Mouse (Mus musculus) small intestine, adult 2 months (tissue): ENCODE data around the gene Olfr56. TPM values are rescaled to one million over a fixed set of nuclear protein-coding genes. Genes with fewer than 3 reads are reported as not detected.
"Not testable (repeated sequence)": the region's sequence is repeated elsewhere in the genome, so short reads cannot be mapped to it uniquely, and the experiment has no call there.

Experiments
- H3K27ac ChIP-seq: fragments of 200-500 bp; 2 replicates; pipeline ENCODE4 v1.5.1; 2012; ENCODE audit warnings: low read depth, low read length, control low read depth, inconsistent platforms; ENCODE audit not compliant: insufficient read depth
- H3K27me3 ChIP-seq: fragments of 200-500 bp; 2 replicates; pipeline ENCODE4 v1.6.1; 2012; ENCODE audit warnings: mild to moderate bottlenecking, moderate library complexity, low read length, inconsistent platforms; ENCODE audit not compliant: control insufficient read depth, insufficient read depth
- H3K36me3 ChIP-seq: fragments of 200-500 bp; 2 replicates; pipeline ENCODE4 v1.6.1; 2012; ENCODE audit warnings: mild to moderate bottlenecking, low read length, control low read depth, inconsistent platforms; ENCODE audit not compliant: control insufficient read depth, insufficient read depth
- H3K4me1 ChIP-seq: fragments of 200-500 bp; 2 replicates; pipeline ENCODE4 v1.6.1; 2012; ENCODE audit warnings: low read length, inconsistent platforms, mixed read lengths; ENCODE audit not compliant: control insufficient read depth, insufficient read depth, insufficient read length
- H3K4me3 ChIP-seq: fragments of 200-500 bp; 2 replicates; pipeline ENCODE4 v1.5.1; 2012; ENCODE audit warnings: low read depth, mild to moderate bottlenecking, control low read depth, inconsistent platforms, low read length, moderate library complexity
- WGBS: fragments of 180-500 bp; shearing (Covaris S2); methylation state at CpG from one replicate; pipeline ENCODE4 v1.1.7; 2018; 5-methylcytosine and 5-hydroxymethylcytosine counted together
- polyA plus RNA-seq: library from polyadenylated mRNA; depleted of rRNA; stranded (reverse); fragments of >200 nt; gene quantifications from 2 replicates; pipeline ENCODE4 v1.2.3, GENCODE M21; 2012

The Olfr56 gene
- polyA plus RNA-seq, 1 experiment = 0.47 TPM

DNA sequence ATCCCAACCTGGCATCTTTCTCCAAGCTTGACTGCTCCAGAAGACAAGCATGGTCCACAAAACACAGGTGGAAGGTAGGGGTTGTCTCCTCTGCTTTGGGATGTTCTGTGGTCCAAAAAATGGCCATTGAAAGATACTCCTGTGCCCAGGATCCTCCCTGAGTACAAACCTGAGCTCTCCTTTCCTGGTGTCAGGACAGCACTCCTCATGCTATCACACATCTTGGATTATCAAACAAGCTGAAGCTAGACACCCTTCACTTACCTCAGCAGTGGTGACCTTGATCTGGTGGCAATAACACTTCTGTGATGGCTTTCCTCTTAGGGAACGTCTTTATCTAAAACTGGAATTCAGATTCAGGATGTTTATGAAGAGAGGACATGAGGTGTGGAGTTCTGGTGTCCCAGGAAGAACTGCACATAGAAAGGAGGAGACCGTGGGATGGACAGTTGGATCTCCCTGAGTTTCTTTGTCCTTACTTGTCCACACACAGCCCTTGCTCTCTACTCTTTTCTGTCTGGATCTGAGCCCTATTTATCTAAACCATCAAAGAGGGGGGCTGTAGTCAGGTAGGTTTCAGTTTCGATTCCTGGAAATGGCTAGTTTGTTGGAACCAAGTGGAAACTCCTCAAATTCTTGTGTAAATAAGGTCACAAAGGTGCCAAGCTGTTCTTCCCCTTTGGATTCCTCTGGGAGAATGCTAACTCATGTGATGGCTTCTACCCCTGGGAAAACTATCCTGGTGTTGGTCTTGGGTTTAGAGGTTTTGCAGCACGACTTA is 13.2 kb downstream of the Olfr56 start, which contains the start of gene Gm12185:
Gene Gm12185 (minus strand): TSS at position 487 of the 781 bp plus-strand sequence.
- H3K27me3 ChIP-seq, H3K36me3 ChIP-seq, H3K27ac ChIP-seq, H3K4me3 ChIP-seq, H3K4me1 ChIP-seq: not testable (repeated sequence)
- WGBS = 42% methylated on average over 4 of the region's 4 CpGs

DNA sequence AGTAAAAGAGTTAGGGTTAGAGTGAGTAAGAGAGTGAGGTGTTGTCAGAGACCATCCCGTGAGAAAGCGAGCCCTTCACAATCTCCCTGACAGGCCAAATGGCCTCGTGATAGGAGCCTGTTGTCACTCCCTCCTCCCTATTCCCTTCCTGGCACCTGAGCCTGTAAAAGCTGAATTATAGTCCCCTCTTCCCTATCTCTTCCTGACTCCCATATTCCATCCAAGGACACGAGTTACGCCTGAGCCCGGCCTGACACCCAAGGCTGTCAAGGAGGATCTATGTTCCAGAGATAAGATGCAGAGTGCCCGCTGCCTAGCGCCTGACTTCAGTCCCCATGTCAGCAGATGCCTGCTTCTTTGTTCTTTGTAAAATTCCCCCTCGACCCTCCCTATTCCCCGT is 14.6 kb downstream of the Olfr56 start:
- H3K27ac ChIP-seq, H3K27me3 ChIP-seq, H3K4me3 ChIP-seq, H3K36me3 ChIP-seq, H3K4me1 ChIP-seq: not testable (repeated sequence)
- 75% methylated on average over 10 of the region's 10 CpGs for WGBS

DNA sequence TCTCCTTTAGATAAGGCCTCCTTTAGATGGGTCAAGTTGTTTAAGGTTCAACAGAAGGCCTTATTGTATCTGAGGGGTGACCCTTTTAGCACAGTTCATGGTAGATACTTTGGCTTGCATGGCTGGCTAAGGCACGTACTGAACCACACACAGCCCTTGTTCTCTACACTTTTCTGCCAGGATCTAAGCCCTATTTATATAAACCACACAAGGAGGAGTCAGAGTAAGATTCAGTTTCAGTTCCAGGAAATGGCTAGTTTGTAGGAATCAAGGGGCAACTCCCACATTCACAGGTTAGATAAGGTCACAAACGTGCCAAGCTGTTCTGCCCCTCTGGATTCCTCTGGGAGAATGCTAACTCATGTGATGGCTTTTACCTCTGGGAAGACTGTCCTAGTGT is 15.3 kb downstream of the Olfr56 start, which contains the start of gene Tgtp1:
Gene Tgtp1 (minus strand): TSS at position 155 of the 400 bp plus-strand sequence.
- not testable (repeated sequence) for H3K27me3 ChIP-seq, H3K36me3 ChIP-seq, H3K4me3 ChIP-seq, H3K4me1 ChIP-seq
- WGBS = 8% methylated on average over 2 of the region's 2 CpGs
- H3K27ac ChIP-seq = peak within 1 kb of the TSS; percentile 20

DNA sequence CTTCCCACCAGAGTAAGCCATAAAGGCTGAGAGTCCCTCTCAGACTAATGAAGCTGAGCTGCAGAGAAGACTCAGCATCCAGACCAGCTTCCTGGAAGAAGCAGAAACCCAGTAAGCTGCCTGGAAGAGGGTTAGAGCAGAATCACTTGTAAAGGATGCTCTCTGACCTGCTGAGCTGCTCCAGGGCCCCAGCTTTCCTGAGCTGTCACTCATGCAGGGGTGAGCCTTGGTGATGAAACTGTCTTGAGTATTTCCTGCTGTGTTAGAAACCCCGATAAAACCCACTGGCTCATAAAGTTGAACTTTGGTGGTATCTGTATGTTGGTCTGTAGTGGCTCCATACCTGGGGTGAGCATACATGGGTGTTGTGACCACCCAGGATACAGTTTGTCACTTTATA is 21.7 kb downstream of the Olfr56 start:
- not testable (repeated sequence) for H3K27ac ChIP-seq, H3K4me3 ChIP-seq, H3K4me1 ChIP-seq, H3K36me3 ChIP-seq, H3K27me3 ChIP-seq
- WGBS = 57% methylated on average over 1 of the region's 1 CpGs

DNA sequence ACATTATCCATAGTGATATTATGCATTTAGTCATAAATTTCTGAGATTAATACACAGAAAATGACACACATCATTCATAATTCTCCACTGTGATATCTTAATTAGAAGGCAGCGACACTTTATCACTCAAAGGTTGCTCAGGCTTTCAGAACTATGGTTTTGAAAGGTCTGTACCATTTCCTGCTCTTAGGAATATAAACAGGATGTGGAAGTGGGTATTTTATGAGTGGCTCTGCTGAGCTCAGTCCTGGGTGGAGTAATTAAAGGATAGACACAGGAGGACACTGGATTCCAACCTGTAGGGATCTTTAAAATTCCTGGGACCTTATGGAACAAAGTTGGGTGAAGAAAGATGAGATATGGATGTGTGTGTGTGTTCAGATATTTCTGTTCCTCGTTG is 27.6 kb downstream of the Olfr56 start:
- not testable (repeated sequence) for H3K4me3 ChIP-seq, H3K36me3 ChIP-seq, H3K27me3 ChIP-seq, H3K4me1 ChIP-seq, H3K27ac ChIP-seq
- 38% methylated on average over 2 of the region's 2 CpGs for WGBS

DNA sequence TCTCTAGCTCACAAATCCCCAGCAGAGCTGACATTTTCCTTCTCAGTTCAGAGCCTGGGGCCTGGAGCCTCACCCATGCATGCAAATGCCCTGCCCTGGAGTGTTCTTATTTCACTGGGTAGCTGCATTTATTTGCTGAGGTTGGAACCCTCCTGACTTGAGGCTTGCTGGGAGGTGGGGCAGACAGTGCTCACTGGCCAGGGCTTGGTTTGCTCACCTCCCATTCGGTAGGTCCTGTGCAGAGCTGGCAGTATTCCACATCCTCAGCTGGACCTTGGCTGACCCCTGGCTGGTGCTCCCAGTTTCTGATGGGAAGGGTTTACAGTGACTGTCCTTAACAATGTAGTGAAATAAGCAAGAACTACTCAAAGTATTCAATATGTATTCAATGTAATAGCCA is 28.1 kb downstream of the Olfr56 start:
- not testable (repeated sequence) for H3K4me3 ChIP-seq, H3K4me1 ChIP-seq, H3K27me3 ChIP-seq, H3K27ac ChIP-seq, H3K36me3 ChIP-seq
- WGBS = 8% methylated on average over 1 of the region's 1 CpGs

DNA sequence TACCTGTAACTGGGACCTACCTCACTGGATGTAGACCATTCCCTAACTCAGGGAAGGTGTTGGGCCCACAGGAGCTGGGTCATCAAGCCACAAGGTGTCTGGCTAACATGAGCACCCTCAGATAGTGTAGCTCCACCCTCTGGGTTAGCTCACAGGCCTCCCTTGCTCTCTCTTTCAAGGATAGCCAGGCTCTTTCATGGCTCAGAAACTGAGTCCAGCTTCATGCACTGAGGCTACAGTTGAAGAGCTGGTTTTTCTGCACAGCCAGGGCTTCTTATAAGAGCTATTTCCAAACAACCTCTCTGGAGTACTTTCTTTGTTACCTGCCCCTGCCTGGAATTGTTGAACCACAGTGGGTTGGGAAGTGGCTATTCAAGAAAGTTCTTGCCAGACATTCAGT is 33.4 kb downstream of the Olfr56 start:
- not testable (repeated sequence) for H3K4me1 ChIP-seq, H3K27me3 ChIP-seq, H3K4me3 ChIP-seq, H3K36me3 ChIP-seq, H3K27ac ChIP-seq

DNA sequence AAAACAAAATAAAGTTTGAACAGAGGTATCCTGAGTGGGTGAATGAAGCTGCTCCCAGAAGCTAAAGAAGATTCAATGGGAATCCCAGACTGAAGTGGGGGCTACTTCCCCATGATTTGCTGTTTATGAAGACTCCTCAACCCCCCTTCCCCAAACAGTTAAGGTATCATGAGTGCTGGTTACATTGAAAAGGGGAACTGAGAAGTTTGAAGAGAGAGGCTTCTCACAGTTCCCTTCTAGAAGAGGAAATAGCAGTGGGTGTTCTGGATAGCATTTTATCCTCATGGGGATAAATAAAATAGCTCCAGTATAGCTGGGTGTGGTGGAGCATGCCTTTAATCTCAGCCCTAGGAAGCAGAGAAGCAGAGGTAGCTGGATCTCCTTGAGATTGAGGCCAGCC is 71.4 kb downstream of the Olfr56 start:
- not testable (repeated sequence) for H3K4me3 ChIP-seq, H3K27ac ChIP-seq, H3K4me1 ChIP-seq, H3K27me3 ChIP-seq, H3K36me3 ChIP-seq

DNA sequence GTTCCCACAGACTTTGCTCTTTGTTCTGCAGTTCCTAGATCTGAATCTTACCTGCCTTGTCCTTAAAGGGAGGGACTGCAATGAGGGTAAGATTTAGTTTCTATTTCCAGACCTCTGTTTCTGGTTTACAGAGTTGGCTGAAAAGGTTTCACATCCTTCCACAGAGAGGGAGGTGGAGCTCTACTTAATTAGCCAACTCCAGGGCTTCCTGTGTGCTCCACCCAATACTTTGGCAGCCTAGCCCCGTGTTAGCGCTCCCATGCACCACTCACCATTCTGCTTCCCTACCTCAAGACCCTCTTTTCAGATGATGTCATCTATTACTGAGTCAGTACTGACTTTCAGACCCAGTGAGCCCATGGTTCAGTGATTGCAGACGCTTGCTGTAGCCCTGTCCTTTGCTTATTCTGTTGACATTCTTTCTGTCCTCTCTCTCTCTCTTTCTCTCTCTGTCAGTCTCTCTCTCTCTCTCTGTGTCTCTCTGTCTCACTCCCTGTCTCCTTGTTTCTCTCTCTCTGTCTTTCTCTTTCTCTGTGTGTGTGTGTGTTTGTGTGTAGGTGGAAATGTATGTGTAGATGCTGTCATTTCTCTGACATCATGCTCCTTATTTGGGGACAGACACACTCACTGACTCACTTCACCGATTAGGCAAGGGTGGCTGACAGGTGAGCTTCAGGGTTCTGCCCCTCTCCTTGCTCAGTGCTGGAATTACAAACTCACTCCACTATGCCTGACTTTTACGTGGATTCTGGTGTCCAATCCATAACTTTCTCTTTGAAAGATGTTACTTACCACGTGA is 72.6 kb downstream of the Olfr56 start, which contains the start of gene 9930111J21Rik2:
Gene 9930111J21Rik2 (minus strand): TSS at position 150 of the 799 bp plus-strand sequence.
- not testable (repeated sequence) for H3K27me3 ChIP-seq, H3K4me1 ChIP-seq, H3K36me3 ChIP-seq, H3K4me3 ChIP-seq
- 29% methylated on average over 1 of the region's 6 CpGs for WGBS
- peak within 1 kb of the TSS; percentile 57; the same call in 1 of the 2 replicates for H3K27ac ChIP-seq

DNA sequence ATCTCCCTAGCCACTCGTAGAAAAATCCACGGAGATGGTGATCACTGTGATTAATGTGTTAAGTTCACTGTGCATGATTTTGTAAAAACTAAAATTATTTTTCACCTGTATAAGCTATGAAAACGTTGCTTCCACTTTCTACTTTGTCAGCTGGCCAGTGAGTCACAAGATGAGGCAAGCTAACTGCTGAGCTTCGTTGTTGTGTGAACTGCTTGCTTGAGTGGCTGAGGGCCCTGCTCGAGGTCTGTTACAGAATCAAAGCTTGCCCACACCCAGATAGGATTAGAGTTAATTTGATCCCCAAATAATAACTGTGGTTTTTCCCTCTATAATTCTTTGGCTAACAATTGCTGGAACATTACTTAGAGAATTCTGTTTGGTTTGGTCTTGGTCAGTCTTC is 73.2 kb downstream of the Olfr56 start:
- not testable (repeated sequence) for H3K27me3 ChIP-seq, H3K4me1 ChIP-seq, H3K36me3 ChIP-seq, H3K4me3 ChIP-seq, H3K27ac ChIP-seq
- no CpG with 5 or more reads among the region's 5 CpGs for WGBS

DNA sequence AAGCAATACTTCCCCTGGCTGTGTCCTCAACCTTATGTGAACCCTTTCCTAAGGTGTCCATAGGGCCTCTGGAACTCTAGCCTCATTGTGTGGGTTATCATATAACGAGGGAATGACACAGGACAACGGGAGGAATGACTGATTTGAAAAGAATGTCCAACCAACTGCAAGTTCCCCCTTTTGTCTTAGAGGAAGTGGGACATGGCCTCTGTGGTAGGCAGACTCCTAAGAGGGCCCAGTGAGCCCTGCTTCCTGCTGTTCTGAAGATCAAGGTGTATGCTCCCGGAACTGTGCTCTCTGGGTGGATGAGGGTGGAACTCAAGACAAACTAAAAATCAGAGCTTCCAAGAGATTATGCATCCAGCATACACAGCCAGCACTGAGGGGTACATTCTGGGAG is 81.4 kb downstream of the Olfr56 start:
- not testable (repeated sequence) for H3K36me3 ChIP-seq, H3K4me3 ChIP-seq, H3K4me1 ChIP-seq, H3K27ac ChIP-seq, H3K27me3 ChIP-seq
- 43% methylated on average over 2 of the region's 3 CpGs for WGBS
